Mouse (Mus musculus) olfactory bulb, adult 2 months (tissue): Measurements from ENCODE around the gene Glrx.

Experiments
- CTCF ChIP-seq: fragments of 200-500 bp; IDR thresholded peaks from 2 replicates; pipeline ENCODE4 v1.5.1; 2012; ENCODE audit warnings: low read depth, mild to moderate bottlenecking, low read length, moderate library complexity; ENCODE audit not compliant: insufficient read depth
- POLR2A ChIP-seq: fragments of 200-500 bp; IDR thresholded peaks from 2 replicates; pipeline ENCODE4 v1.6.1; 2012; ENCODE audit warnings: mild to moderate bottlenecking, low read depth, low read length, moderate library complexity; ENCODE audit not compliant: insufficient read depth

GRCm38 (mm10) chr13:75840752-75841285 lies 1.2 kb downstream of the Glrx start:
- no peak for TF ChIP-seq CTCF
- no peak for TF ChIP-seq POLR2A
